Mouse (Mus musculus): ENCODE measurements at regions not wholly inside any gene's neighbourhood (a gene's known extent, or its start where the extent isn't known, plus 50 kb on each side); places are given as distances from the start of the nearest gene placed in this dataset.

- Histone ChIP-seq H3K9me3 (no peaks in the 10 kb centered on the region), H3K4me1 (no peaks in the 10 kb centered on the region), H3K27me3 (no peaks in the 10 kb centered on the region), H3K36me3 (no peaks in the 10 kb centered on the region), H3K27ac (no peak overlapping the region), H3K4me3 (no peak overlapping the region), H3K9ac (no peak overlapping the region), H3K4me2 (no peak overlapping the region)
- ATAC-seq (ENCODE audit: insufficient number of reproducible peaks, insufficient read depth, low FRiP score, low TSS enrichment, low read depth), result no peak
- 85% methylated on average over 8 of the region's 8 CpGs for WGBS
Measured at GRCm38 (mm10) chr14:45850588-45850987, 192.6 kb upstream of the Ddhd1 start.

GRCm38 (mm10) chr14:45878428-45878827 lies 220.5 kb upstream of the Ddhd1 start:
- no peak overlapping the region for H3K9ac ChIP-seq
- H3K4me3 ChIP-seq, result no peak overlapping the region
- no peak for ATAC-seq (ENCODE audit: insufficient number of reproducible peaks, insufficient read depth, low FRiP score, low TSS enrichment, low read depth)
- H3K36me3 ChIP-seq, result no peaks in the 10 kb centered on the region
- no peak overlapping the region for H3K27ac ChIP-seq
- peaks cover 6% of the 10 kb centered on the region for H3K4me1 ChIP-seq
- H3K9me3 ChIP-seq, result no peaks in the 10 kb centered on the region
- WGBS, result 9% methylated on average over 9 of the region's 9 CpGs
- 0 out of 2 replicates have a peak, but pooled peaks cover 8% of the 10 kb centered on the region for H3K27me3 ChIP-seq
- peak overlapping the region; percentile 39 for H3K4me2 ChIP-seq

- Histone ChIP-seq H3K27me3 (no peaks in the 10 kb centered on the region), H3K9ac (no peak overlapping the region), H3K4me2 (peak overlapping the region; percentile 18; the same call in 1 of the 2 replicates), H3K36me3 (no peaks in the 10 kb centered on the region), H3K4me1 (peaks cover 18% of the 10 kb centered on the region), H3K27ac (peak overlapping the region; percentile 17; the same call in 1 of the 2 replicates), H3K9me3 (no peaks in the 10 kb centered on the region), H3K4me3 (no peak overlapping the region)
- ATAC-seq (ENCODE audit: insufficient number of reproducible peaks, insufficient read depth, low FRiP score, low TSS enrichment, low read depth), result no peak
- 14% methylated on average over 6 of the region's 6 CpGs for WGBS
Measured at GRCm38 (mm10) chr14:45920783-45921182, 262.8 kb upstream of the Ddhd1 start.

GRCm38 (mm10) chr14:45943581-45943980 lies 285.6 kb upstream of the Ddhd1 start:
- peaks cover 16% of the 10 kb centered on the region for H3K4me1 ChIP-seq
- no peak overlapping the region for H3K4me2 ChIP-seq
- ATAC-seq (ENCODE audit: insufficient number of reproducible peaks, insufficient read depth, low FRiP score, low TSS enrichment, low read depth), result no peak
- no peak overlapping the region for H3K4me3 ChIP-seq
- H3K9ac ChIP-seq, result no peak overlapping the region
- H3K27me3 ChIP-seq, result no peaks in the 10 kb centered on the region
- no peak overlapping the region for H3K27ac ChIP-seq
- WGBS, result 65% methylated on average over 2 of the region's 2 CpGs
- no peaks in the 10 kb centered on the region for H3K36me3 ChIP-seq
- H3K9me3 ChIP-seq, result no peaks in the 10 kb centered on the region

GRCm38 (mm10) chr14:45944101-45944500 lies 286.2 kb upstream of the Ddhd1 start:
- Histone ChIP-seq H3K27me3 (no peaks in the 10 kb centered on the region), H3K27ac (no peak overlapping the region), H3K4me2 (no peak overlapping the region), H3K4me3 (no peak overlapping the region), H3K36me3 (no peaks in the 10 kb centered on the region), H3K9ac (no peak overlapping the region), H3K9me3 (no peaks in the 10 kb centered on the region), H3K4me1 (peaks cover 16% of the 10 kb centered on the region)
- 45% methylated on average over 5 of the region's 5 CpGs for WGBS
- ATAC-seq (ENCODE audit: insufficient number of reproducible peaks, insufficient read depth, low FRiP score, low TSS enrichment, low read depth), result no peak

GRCm38 (mm10) chr14:45944506-45944905 lies 286.6 kb upstream of the Ddhd1 start:
- no peak for ATAC-seq (ENCODE audit: insufficient number of reproducible peaks, insufficient read depth, low FRiP score, low TSS enrichment, low read depth)
- Histone ChIP-seq H3K4me1 (peaks cover 16% of the 10 kb centered on the region), H3K27me3 (no peaks in the 10 kb centered on the region), H3K27ac (no peak overlapping the region), H3K9ac (no peak overlapping the region), H3K4me3 (no peak overlapping the region), H3K4me2 (no peak overlapping the region), H3K36me3 (no peaks in the 10 kb centered on the region), H3K9me3 (no peaks in the 10 kb centered on the region)
- 14% methylated on average over 8 of the region's 8 CpGs for WGBS

GRCm38 (mm10) chr14:45956624-45957023 lies 298.7 kb upstream of the Ddhd1 start:
- no peak overlapping the region for H3K9ac ChIP-seq
- no peak overlapping the region for H3K27ac ChIP-seq
- H3K36me3 ChIP-seq, result no peaks in the 10 kb centered on the region
- H3K27me3 ChIP-seq, result no peaks in the 10 kb centered on the region
- H3K4me3 ChIP-seq, result no peak overlapping the region
- H3K4me1 ChIP-seq, result no peaks in the 10 kb centered on the region
- 66% methylated on average over 8 of the region's 8 CpGs for WGBS
- no peaks in the 10 kb centered on the region for H3K9me3 ChIP-seq
- H3K4me2 ChIP-seq, result no peak overlapping the region
- no peak for ATAC-seq (ENCODE audit: insufficient number of reproducible peaks, insufficient read depth, low FRiP score, low TSS enrichment, low read depth)

GRCm38 (mm10) chr14:45962474-45962873 lies 304.5 kb upstream of the Ddhd1 start:
- no peaks in the 10 kb centered on the region for H3K36me3 ChIP-seq
- H3K9ac ChIP-seq, result no peak overlapping the region
- H3K4me2 ChIP-seq, result no peak overlapping the region
- ATAC-seq (ENCODE audit: insufficient number of reproducible peaks, insufficient read depth, low FRiP score, low TSS enrichment, low read depth), result no peak
- no peak overlapping the region for H3K4me3 ChIP-seq
- H3K27ac ChIP-seq, result no peak overlapping the region
- WGBS, result 93% methylated on average over 4 of the region's 4 CpGs
- H3K27me3 ChIP-seq, result no peaks in the 10 kb centered on the region
- no peaks in the 10 kb centered on the region for H3K9me3 ChIP-seq
- peaks cover 6% of the 10 kb centered on the region for H3K4me1 ChIP-seq

GRCm38 (mm10) chr14:45964043-45964442 lies 306.1 kb upstream of the Ddhd1 start:
- Histone ChIP-seq H3K27ac (no peak overlapping the region), H3K9ac (no peak overlapping the region), H3K27me3 (no peaks in the 10 kb centered on the region), H3K4me2 (no peak overlapping the region), H3K4me3 (no peak overlapping the region), H3K9me3 (no peaks in the 10 kb centered on the region), H3K4me1 (peaks cover 6% of the 10 kb centered on the region), H3K36me3 (no peaks in the 10 kb centered on the region)
- ATAC-seq (ENCODE audit: insufficient number of reproducible peaks, insufficient read depth, low FRiP score, low TSS enrichment, low read depth), result no peak
- WGBS, result 50% methylated on average over 7 of the region's 7 CpGs

GRCm38 (mm10) chr14:45983206-45983857 lies 325.4 kb upstream of the Ddhd1 start:
- ATAC-seq (ENCODE audit: insufficient number of reproducible peaks, insufficient read depth, low FRiP score, low TSS enrichment, low read depth), result no peak

GRCm38 (mm10) chr14:45984135-45984892 lies 326.4 kb upstream of the Ddhd1 start:
- WGBS, result 33% methylated on average over 20 of the region's 20 CpGs
- Histone ChIP-seq H3K4me2 (peak overlapping the region; percentile 50), H3K9me3 (no peaks in the 10 kb centered on the region), H3K27me3 (no peaks in the 10 kb centered on the region), H3K36me3 (no peaks in the 10 kb centered on the region), H3K9ac (no peak overlapping the region), H3K27ac (peak overlapping the region; percentile 62), H3K4me3 (peak overlapping the region; percentile 13), H3K4me1 (peaks cover 34% of the 10 kb centered on the region)
- peak; percentile 32; the same call in 1 of the 2 replicates for ATAC-seq (ENCODE audit: insufficient number of reproducible peaks, insufficient read depth, low FRiP score, low TSS enrichment, low read depth)

More at GRCm38 (mm10) chr14:45983206-45983857, 325.4 kb upstream of the Ddhd1 start:
- H3K27ac ChIP-seq, result peak overlapping the region; percentile 62; the same call in 1 of the 2 replicates
- H3K9ac ChIP-seq, result no peak overlapping the region
- no peaks in the 10 kb centered on the region for H3K36me3 ChIP-seq
- WGBS, result 71% methylated on average over 7 of the region's 7 CpGs
- no peaks in the 10 kb centered on the region for H3K9me3 ChIP-seq
- H3K4me2 ChIP-seq, result no peak overlapping the region
- H3K4me3 ChIP-seq, result no peak overlapping the region
- H3K4me1 ChIP-seq, result peaks cover 34% of the 10 kb centered on the region
- H3K27me3 ChIP-seq, result no peaks in the 10 kb centered on the region
